Mouse (Mus musculus) right cerebral cortex, postnatal 10 days (tissue): ENCODE results near the gene Zcchc7.
"Not testable (repeated sequence)": the region's sequence is repeated elsewhere in the genome, so short reads cannot be mapped to it uniquely, and the experiment has no call there.

Source experiments
- DNase-seq, 2 experiments: peaks; one replicate each; pipeline ENCODE4 v3.0.0; 2021; ENCODE audit warnings: low spot score in 2 of 2

Zcchc7 gene

GRCm38 (mm10) chr4:44757131-44757530, 1.5 kb downstream of the Zcchc7 start:
- not testable (repeated sequence) for DNase-seq

GRCm38 (mm10) chr4:44774890-44775289, 19.2 kb downstream of the Zcchc7 start:
- no peak for DNase-seq

DNA sequence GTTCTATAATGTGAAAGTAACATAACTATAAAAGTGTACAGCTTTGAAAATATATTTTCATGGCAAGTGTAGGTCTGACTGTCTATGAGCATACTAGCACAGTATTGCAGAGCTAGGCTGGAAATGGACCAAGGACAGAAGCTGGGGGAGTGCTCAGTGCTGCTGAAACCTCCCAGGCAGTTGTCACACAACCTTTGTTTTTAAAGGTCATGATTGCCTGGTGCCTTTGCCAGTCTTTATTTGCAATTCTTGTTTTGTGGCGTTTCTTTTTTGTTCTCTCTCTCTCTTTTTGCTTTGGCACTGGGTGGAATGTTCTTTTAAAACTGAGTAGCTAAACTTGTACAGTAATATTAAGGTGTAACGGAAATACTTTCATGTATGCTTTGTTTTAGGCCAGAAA, 21.0 kb downstream of the Zcchc7 start:
- DNase-seq = no peak

DNA sequence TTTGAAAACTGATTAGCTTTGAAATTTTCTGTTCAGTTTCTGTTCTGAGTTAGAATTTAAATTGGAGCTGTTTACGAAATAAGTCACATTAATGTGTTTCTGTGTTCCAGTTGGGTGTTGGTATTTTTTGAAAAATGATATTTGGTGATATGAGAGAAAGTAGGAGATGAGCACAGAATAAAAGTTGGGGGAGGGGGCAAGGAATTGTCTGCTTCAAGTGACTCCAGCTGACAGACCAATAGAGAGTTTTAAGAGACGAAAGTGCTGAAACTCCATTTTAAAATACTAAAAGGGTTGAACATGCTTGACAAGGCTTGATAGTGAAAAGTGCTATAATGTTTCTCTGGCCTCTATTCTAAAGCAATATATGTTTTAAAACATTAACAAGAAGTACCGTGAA, 21.4 kb downstream of the Zcchc7 start:
- no peak for DNase-seq

- DNase-seq = no peak
Measured at GRCm38 (mm10) chr4:44777711-44778110, 22.0 kb downstream of the Zcchc7 start.

- DNase-seq = no peak
Measured at GRCm38 (mm10) chr4:44778316-44778715, 22.6 kb downstream of the Zcchc7 start.

GRCm38 (mm10) chr4:44780462-44781157, 24.9 kb downstream of the Zcchc7 start:
- DNase-seq = no peak

DNA sequence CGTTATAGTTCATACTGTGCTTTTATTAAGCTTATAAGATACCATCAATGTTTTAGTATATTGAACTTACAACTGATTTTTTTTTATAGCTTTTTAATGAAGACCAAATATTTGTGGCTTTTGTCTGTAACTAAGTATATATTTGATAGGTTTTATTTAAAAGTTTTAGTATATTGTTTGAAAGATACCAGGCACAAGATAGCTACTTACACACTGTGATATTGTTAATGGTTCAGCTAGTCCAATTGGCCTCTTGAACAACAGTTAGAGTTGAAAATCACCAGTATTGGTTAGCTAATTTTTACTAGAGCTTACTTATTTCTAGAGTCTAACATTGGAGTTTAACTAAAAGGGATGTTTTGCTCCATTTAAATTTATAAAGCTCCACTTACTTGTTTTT, 25.8 kb downstream of the Zcchc7 start:
- DNase-seq = no peak

DNA sequence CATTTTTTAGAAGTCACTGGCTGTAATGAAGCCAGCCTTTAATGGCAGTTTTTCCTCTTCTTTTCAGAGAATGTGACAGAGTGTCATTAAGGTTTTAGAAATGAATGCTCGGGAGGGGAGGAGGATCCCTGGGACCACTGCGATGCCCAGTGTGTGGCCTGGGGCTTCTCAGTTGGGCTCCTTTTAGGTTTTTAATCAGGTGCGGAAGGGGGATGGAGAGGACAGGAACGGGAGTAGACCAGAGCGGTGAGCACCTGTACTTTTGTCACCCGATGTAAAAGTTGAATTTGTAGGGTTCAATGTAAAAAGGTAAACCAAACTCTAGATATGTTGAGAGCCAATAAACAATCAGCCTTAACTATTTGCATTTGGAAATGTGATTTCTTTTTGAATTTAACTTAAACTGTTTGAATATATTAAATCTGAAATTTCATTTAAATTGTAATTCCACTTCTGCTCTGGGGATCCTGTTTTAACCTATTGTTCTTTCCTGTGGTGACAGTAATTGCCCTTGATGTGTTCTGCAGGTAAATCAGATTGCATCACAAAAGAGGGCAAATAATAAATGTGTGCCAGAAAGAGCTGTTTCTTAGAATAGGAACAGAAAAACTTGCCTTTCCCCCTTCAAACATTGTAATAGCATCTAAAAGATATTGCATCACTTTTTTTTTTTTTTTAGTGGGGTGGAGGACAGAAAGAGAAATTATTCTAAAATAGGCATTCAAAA, 28.1 kb downstream of the Zcchc7 start:
- DNase-seq = no peak

DNA sequence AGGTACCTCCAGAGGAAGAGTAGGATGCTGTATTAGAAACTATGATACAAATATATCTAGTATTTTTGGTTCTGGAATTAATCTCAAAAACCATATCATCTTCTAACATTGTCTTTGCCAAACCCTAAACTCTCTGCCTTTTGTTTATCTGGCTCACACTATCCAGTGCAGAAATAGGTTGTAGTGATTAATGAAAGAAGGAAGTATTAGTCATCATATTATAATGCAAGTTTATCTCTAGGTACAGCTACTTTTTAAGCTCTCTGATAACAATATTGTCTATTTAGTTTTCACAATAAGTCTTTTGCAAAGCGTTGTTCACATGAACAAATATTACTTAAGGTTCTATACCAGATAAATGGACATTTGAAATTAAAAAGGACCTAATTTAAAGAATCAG, 57.2 kb downstream of the Zcchc7 start:
- no peak for DNase-seq

GRCm38 (mm10) chr4:44813770-44814169, 58.1 kb downstream of the Zcchc7 start:
- no peak for DNase-seq

- no peak for DNase-seq
Measured at GRCm38 (mm10) chr4:44816584-44816983, 60.9 kb downstream of the Zcchc7 start.

- DNase-seq = no peak
Measured at GRCm38 (mm10) chr4:44830609-44831008, 74.9 kb downstream of the Zcchc7 start.

DNA sequence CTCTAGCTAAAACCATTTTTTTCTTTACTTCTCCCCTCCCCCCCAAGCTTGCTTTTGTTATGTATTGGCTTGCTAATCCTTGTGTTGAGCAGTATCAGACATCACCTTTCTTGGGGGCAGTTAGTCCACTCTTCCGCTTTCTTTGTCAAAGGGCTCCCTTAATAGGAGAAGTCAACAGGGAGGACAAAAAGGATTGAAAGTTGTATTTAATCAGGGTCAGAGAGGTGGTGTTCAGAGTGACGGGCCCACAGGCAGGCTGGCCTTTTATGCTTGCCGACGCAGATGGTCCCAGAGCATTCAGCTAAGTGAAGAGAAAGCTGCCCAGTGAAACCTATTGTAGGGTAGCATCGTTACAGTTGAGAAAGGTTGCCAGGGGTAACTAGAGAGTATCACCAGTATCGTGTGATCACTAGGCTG, 96.2 kb downstream of the Zcchc7 start:
- no peak for DNase-seq

DNA sequence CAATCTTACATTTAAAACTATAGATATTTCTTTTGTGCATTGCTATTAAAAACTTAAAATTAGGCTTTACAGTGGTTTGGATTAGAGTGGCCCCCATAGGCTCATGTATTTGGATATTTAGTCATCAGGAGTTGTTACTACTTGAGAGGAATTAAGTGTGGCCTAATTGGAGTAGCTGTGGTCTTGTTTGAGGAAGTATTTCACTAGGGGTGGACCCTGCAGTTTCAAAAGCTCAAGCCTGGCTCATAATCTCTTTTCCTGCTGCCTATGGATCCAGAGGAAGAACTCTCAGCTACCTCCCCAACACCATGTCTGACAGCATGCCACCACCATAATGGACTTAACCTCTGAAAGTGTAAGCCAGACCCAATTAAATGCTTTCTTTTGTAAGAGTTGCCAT, 115.9 kb downstream of the Zcchc7 start:
- DNase-seq = no peak

GRCm38 (mm10) chr4:44872048-44872447, 116.4 kb downstream of the Zcchc7 start:
- DNase-seq = no peak

GRCm38 (mm10) chr4:44880065-44880623, 124.5 kb downstream of the Zcchc7 start:
- DNase-seq = no peak

DNA sequence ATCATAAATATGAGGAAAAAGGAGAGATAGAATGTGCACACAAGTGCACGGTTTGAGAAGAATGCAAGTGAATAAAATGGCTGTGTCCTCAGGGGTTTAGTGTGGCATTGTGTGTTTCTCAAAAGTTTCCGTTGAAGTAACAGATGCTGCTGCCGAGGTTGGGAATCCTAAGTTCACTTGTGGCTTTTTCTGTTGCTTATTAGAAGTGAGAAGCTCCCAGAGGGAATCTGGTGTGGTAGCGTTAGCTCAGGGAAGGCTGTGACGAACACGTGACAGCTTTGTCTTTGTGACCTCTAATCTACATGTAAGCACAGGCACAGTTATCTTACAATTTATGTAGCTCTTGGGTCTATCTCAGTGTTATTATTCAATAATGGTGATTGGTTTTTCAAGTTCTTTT, 130.5 kb downstream of the Zcchc7 start:
- no peak for DNase-seq

- no peak for DNase-seq
Measured at GRCm38 (mm10) chr4:44891344-44891743, 135.7 kb downstream of the Zcchc7 start.

- DNase-seq = peak in 1 of 2 experiments; percentile 34
Measured at GRCm38 (mm10) chr4:44905651-44906271, 150.1 kb downstream of the Zcchc7 start.

DNA sequence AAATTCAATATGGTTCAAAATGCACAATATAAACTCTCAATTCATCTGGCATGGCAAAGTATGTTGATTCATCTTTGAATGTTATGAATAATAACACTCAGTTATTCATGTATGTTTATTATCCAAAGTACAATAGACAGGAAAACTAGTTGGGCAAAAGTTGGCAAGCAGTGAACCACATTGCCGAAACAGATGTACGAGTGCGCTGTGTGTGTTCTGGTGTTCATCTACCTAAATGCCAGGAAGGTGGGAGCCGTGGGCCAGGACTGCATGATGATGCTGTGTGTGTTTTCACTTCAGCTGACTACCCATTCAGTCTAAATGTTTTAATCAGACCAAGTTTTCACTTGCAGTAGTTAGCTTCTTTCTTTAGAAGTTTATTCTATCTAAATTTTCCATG, 150.7 kb downstream of the Zcchc7 start:
- DNase-seq = no peak

GRCm38 (mm10) chr4:44910065-44910464, 154.4 kb downstream of the Zcchc7 start:
- DNase-seq = no peak

DNA sequence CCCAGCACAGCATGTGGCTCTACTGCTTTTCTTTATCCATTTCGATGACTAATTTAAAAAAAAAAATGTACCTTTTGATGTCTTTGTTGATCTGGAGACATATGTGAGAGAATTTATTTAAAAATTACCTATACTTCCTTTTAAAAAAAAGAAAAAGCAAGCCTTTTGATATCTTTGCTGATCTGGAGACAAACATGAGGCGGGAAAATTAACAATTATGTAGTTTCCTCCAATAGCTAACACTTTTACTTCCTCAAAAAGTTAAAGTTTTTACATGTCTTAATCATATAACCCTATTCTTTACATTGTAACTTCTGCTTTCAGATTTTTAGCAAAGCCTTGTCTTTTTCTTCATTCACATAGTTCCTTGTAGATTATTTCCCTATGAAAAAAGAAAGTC, 155.2 kb downstream of the Zcchc7 start:
- DNase-seq = no peak
